Comparison of ENCODE assay signal across 27 mouse cellular contexts in genomic region chr10:77017662-77018061, GRCm38 (mm10). TPM values are rescaled to one million over a fixed set of nuclear protein-coding genes. Genes with fewer than 3 reads are reported as not detected.
DNase-seq lines count a peak whose midpoint lies in the region; ATAC-seq and TF ChIP-seq lines count a peak whose summit lies in the region.
"Had no signal": no experiment of that assay in that cellular context is flagged by ENCODE, and none has a peak within 500 bp of the region (broad histone marks: within the 10 kb centered on the region; RNA-seq: fewer than 3 reads in every experiment).

No protein-coding gene starts in this region.

- no peaks in the 10 kb centered on the region for H3K36me3 ChIP-seq in hindbrain, postnatal 0 days (ENCODE audit: insufficient read depth, low read length)
- no peaks in the 10 kb centered on the region for H3K36me3 ChIP-seq in hindbrain, embryonic 12.5 days
- H3K36me3 ChIP-seq in liver, embryonic 15.5 days (replicated peaks), result no peaks in the 10 kb centered on the region
- no peaks in the 10 kb centered on the region for H3K36me3 ChIP-seq in intestine, embryonic 16.5 days (ENCODE audit: control insufficient read depth, insufficient read depth, low read length)
- H3K36me3 ChIP-seq: embryonic facial prominence, embryonic 10.5 days; forebrain, embryonic 10.5 days; heart, embryonic 13.5 days; hindbrain, embryonic 13.5 days; midbrain, embryonic 13.5 days; neural tube, embryonic 12.5 days had no signal

- H3K27me3 ChIP-seq in hindbrain, postnatal 0 days (ENCODE audit: insufficient read depth, low read length), result no peaks in the 10 kb centered on the region
- H3K27me3 ChIP-seq in hindbrain, embryonic 12.5 days, result no peaks in the 10 kb centered on the region
- H3K27me3 ChIP-seq in liver, embryonic 15.5 days, result no peaks in the 10 kb centered on the region
- H3K27me3 ChIP-seq in intestine, embryonic 16.5 days (replicated peaks; ENCODE audit: control insufficient read depth, insufficient read depth, low read length), result no peaks in the 10 kb centered on the region
- H3K27me3 ChIP-seq: hindbrain, embryonic 13.5 days; midbrain, embryonic 13.5 days; neural tube, embryonic 12.5 days had no signal

- no peaks in the 10 kb centered on the region for H3K4me1 ChIP-seq in hindbrain, postnatal 0 days (ENCODE audit: insufficient read depth, low read length)
- H3K4me1 ChIP-seq in hindbrain, embryonic 12.5 days, result peaks cover 4% of the 10 kb centered on the region; the same call in 1 of the 2 replicates
- H3K4me1 ChIP-seq in liver, embryonic 15.5 days (replicated peaks), result peaks cover 4% of the 10 kb centered on the region; the same call in 1 of the 2 replicates
- no peaks in the 10 kb centered on the region; the same call in 1 of the 2 replicates for H3K4me1 ChIP-seq in intestine, embryonic 16.5 days (ENCODE audit: control insufficient read depth, insufficient read depth, low read length)
- H3K4me1 ChIP-seq: heart, embryonic 13.5 days; hindbrain, embryonic 13.5 days; midbrain, embryonic 13.5 days; neural tube, embryonic 12.5 days had no signal

- no peak overlapping the region for H3K9ac ChIP-seq in hindbrain, postnatal 0 days (replicated peaks; ENCODE audit: low read length)
- no peak overlapping the region for H3K9ac ChIP-seq in hindbrain, embryonic 12.5 days
- H3K9ac ChIP-seq in liver, embryonic 15.5 days, result no peak overlapping the region
- H3K9ac ChIP-seq in intestine, embryonic 16.5 days (ENCODE audit: low read depth, low read length), result no peak overlapping the region
- H3K9ac ChIP-seq: heart, embryonic 13.5 days; hindbrain, embryonic 13.5 days; liver, embryonic 14.5 days; midbrain, embryonic 13.5 days; neural tube, embryonic 12.5 days had no signal

- no peak for DNase-seq in hindbrain, postnatal 0 days (ENCODE audit: low spot score)
- no peak for DNase-seq in liver
- DNase-seq in kidney, postnatal 14 days, result peak; percentile 51
- no peak for DNase-seq in cerebellum, postnatal 14 days
- no peak for DNase-seq in heart, postnatal 25 days (ENCODE audit: low spot score)
- DNase-seq: adrenal gland, postnatal 10 days; cerebellum, adult 9-11 months; gastrocnemius, postnatal 36 days; heart, adult 2 months; heart, postnatal 14 days; layer of hippocampus, postnatal 36 days; lung, postnatal 14 days; retina, postnatal 1 day; right cerebral cortex, postnatal 25 days; thymus, postnatal 25 days had no signal

- H3K4me2 ChIP-seq in hindbrain, postnatal 0 days (ENCODE audit: low read depth, low read length), result no peak overlapping the region
- H3K4me2 ChIP-seq in hindbrain, embryonic 12.5 days (replicated peaks), result no peak overlapping the region
- no peak overlapping the region for H3K4me2 ChIP-seq in liver, embryonic 15.5 days
- H3K4me2 ChIP-seq in intestine, embryonic 16.5 days (ENCODE audit: low read depth, low read length), result no peak overlapping the region
- H3K4me2 ChIP-seq: heart, embryonic 13.5 days; hindbrain, embryonic 13.5 days; midbrain, embryonic 13.5 days; neural tube, embryonic 12.5 days had no signal

- intact Hi-C loops in heart, postnatal 25 days (cut with DNase I), result no loop called here

- no peaks in the 10 kb centered on the region for H3K9me3 ChIP-seq in hindbrain, postnatal 0 days (ENCODE audit: low read length)
- no peaks in the 10 kb centered on the region for H3K9me3 ChIP-seq in hindbrain, embryonic 12.5 days (replicated peaks)
- no peaks in the 10 kb centered on the region for H3K9me3 ChIP-seq in liver, embryonic 15.5 days (replicated peaks)
- H3K9me3 ChIP-seq in intestine, embryonic 16.5 days (ENCODE audit: control insufficient read depth, low read length), result no peaks in the 10 kb centered on the region
- H3K9me3 ChIP-seq: embryonic facial prominence, embryonic 10.5 days; forebrain, embryonic 10.5 days; heart, embryonic 13.5 days; hindbrain, embryonic 13.5 days; midbrain, embryonic 13.5 days; neural tube, embryonic 12.5 days had no signal

- WGBS in hindbrain, postnatal 0 days, result 69% methylated on average over 9 of the region's 9 CpGs
- WGBS in hindbrain, embryonic 12.5 days, result 74% methylated on average over 9 of the region's 9 CpGs
- WGBS in liver, embryonic 15.5 days (ENCODE audit: insufficient replicate concordance), result 52% methylated on average over 9 of the region's 9 CpGs
- 37% methylated on average over 9 of the region's 9 CpGs for WGBS in intestine, embryonic 16.5 days

- 0 out of 2 replicates have a peak, but pooled peaks have one; percentile 10 for TF ChIP-seq CTCF in hindbrain, postnatal 0 days (IDR thresholded peaks at IDR 0.05; ENCODE audit: low read depth)

- no peak overlapping the region for H3K27ac ChIP-seq in hindbrain, postnatal 0 days
- no peak overlapping the region for H3K27ac ChIP-seq in hindbrain, embryonic 12.5 days
- H3K27ac ChIP-seq in liver, embryonic 15.5 days (replicated peaks), result no peak overlapping the region
- peak overlapping the region; percentile 27; the same call in 1 of the 2 replicates for H3K27ac ChIP-seq in intestine, embryonic 16.5 days (ENCODE audit: low read length)
- H3K27ac ChIP-seq: embryonic facial prominence, embryonic 10.5 days; forebrain, embryonic 10.5 days; heart, adult 2 months; heart, embryonic 13.5 days; hindbrain, embryonic 13.5 days; liver, embryonic 14.5 days; midbrain, embryonic 13.5 days; neural tube, embryonic 12.5 days had no signal

- no peak for ATAC-seq in hindbrain, postnatal 0 days
- ATAC-seq in hindbrain, embryonic 12.5 days (ENCODE audit: low FRiP score), result no peak
- ATAC-seq in liver, embryonic 15.5 days (ENCODE audit: insufficient read depth), result peak; percentile 34; the same call in 1 of the 2 replicates
- peak; percentile 51 for ATAC-seq in intestine, embryonic 16.5 days
- ATAC-seq: forebrain, embryonic 16.5 days; inflammation-experienced regulatory T-cells, adult 6 months; midbrain, embryonic 13.5 days had no signal

- H3K4me3 ChIP-seq in hindbrain, postnatal 0 days (ENCODE audit: low read length), result no peak overlapping the region
- H3K4me3 ChIP-seq in hindbrain, embryonic 12.5 days, result no peak overlapping the region
- no peak overlapping the region for H3K4me3 ChIP-seq in liver, embryonic 15.5 days (replicated peaks)
- no peak overlapping the region for H3K4me3 ChIP-seq in intestine, embryonic 16.5 days (ENCODE audit: low read length)
- H3K4me3 ChIP-seq: embryonic facial prominence, embryonic 10.5 days; forebrain, embryonic 10.5 days; heart, adult 2 months; heart, embryonic 13.5 days; hindbrain, embryonic 13.5 days; midbrain, embryonic 13.5 days; neural tube, embryonic 12.5 days had no signal

RNA-seq across cellular contexts. Expression of gene Slc19a1, which starts 14.4 kb away (rescaled TPM):
- total RNA-seq in hindbrain, postnatal 0 days (2014; rRNA removed), result 41.6 and 49.8 TPM in 2 replicates
- 45.5 and 48.6 TPM in 2 replicates for polyA plus RNA-seq in hindbrain, postnatal 0 days (2015; fragmentation: Nextera tagmentation; extraction: Ambion mirVana)
- 30.5 and 32.5 TPM in 2 replicates for polyA plus RNA-seq in hindbrain, embryonic 12.5 days (2016; fragmentation: Nextera tagmentation; extraction: Ambion mirVana)
- 14.0 and 16.4 TPM in 2 replicates for polyA plus RNA-seq in liver, embryonic 15.5 days (2015; fragmentation: Nextera tagmentation; extraction: Ambion mirVana)
- polyA plus RNA-seq in intestine, embryonic 16.5 days (2015; fragmentation: Nextera tagmentation; extraction: Ambion mirVana), result 65.3 and 73.7 TPM in 2 replicates
- total RNA-seq in heart, postnatal 25 days (2021), result 1 to 10 TPM; 4.5 to 6.2 TPM

RNA-seq across cellular contexts. Expression of gene Pcbp3, which starts 56.0 kb away (rescaled TPM):
- 57.0 and 59.0 TPM in 2 replicates for total RNA-seq in hindbrain, postnatal 0 days (2014; rRNA removed)
- polyA plus RNA-seq in hindbrain, postnatal 0 days (2015; fragmentation: Nextera tagmentation; extraction: Ambion mirVana), result 92.9 and 95.6 TPM in 2 replicates
- 68.6 and 69.0 TPM in 2 replicates for polyA plus RNA-seq in hindbrain, embryonic 12.5 days (2016; fragmentation: Nextera tagmentation; extraction: Ambion mirVana)
- polyA plus RNA-seq in liver, embryonic 15.5 days (2015; fragmentation: Nextera tagmentation; extraction: Ambion mirVana), result 3.6 and 5.0 TPM in 2 replicates
- 42.1 and 44.1 TPM in 2 replicates for polyA plus RNA-seq in intestine, embryonic 16.5 days (2015; fragmentation: Nextera tagmentation; extraction: Ambion mirVana)
- total RNA-seq in heart, postnatal 25 days (2021), result 1 to 10 TPM; 2.9 to 6.7 TPM

Comparison
In these comparisons a context has a peak if more than half of its experiments do, and no peak if none do; other contexts are left out.
1. ATAC-seq: peak in liver, embryonic 15.5 days (single experiment) and intestine, embryonic 16.5 days (single experiment); none in hindbrain, postnatal 0 days (single experiment) and hindbrain, embryonic 12.5 days (single experiment).